Mouse (Mus musculus): Measurements from ENCODE around the gene Polr2l.

DNA sequence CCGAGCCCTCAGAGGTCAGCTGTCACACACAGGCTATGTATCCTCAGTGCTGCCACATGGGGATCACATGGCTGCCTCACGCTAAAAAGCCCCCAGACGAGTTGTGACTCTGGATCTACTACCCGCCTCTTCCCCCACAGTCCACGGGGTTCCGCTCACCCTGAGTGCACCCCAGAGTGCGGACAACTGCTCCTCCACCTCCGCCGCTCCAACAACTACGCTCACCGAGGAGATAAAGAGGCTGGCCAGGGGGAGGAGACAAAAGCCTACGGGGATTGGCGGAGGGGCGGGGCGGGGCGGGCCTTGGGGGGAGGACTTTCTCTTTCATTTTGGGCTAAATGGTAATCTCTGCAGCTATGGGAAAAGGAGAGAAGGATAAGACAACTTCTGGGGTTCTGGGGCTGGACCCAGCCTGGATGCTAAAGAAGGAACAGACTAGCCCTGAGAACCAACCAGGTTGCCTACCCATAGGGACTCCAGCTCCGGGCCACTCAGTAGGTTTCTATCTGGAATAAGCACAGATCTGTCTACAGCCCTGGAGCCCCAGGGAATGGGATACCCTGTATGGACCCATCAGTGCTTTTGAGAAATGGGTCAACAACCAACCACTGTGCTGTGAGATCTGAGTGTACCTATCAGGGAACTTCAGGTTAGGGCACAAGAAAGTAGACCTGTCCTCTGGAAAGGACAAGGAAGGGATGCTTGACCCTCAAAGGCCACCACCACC, 39.6 kb downstream of the Polr2l start:
- TF ChIP-seq CTCF (IDR thresholded peaks at IDR 0.05; ENCODE audit: extremely low read depth, insufficient read depth, insufficient read length, insufficient replicate concordance) (no peak), POLR2A (IDR thresholded peaks at IDR 0.05; ENCODE audit: low read depth, low read length) (no peak)

Measured in spleen, adult 2 months (tissue).